Mouse (Mus musculus) T-helper 1 cell (primary cell): ENCODE measurements at regions not wholly inside any gene's neighbourhood (a gene's known extent, or its start where the extent isn't known, plus 50 kb on each side); places are given as distances from the start of the nearest gene placed in this dataset.

Source experiments
- in situ Hi-C: fragments of 300-600 bp; cut with MboI, MseI; formaldehyde crosslinking; loops from one replicate; pipeline ENCODE4 v1.15.1; 2025; ENCODE audit warnings: high pct_unique_total_duplicates

DNA sequence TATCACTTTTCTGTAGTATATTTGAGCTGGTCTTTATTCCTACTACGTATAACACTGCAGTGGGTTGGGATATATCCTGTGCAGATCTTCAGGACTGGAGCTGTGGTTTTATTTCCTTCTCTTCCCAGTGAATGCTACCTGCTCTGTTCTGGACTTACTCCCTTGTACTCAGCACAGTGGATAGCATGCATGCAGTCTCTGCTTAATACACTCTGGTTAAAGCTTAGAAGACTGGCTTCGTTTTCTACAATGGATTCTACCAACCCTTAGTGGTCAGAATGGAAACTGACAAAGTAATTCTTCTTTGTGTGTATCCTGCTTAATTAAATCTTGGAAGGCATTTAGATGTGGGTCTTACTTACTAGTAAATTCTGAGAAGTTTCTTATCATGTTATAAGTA lies 292.3 kb downstream of the 1700017N19Rik start:
- in situ Hi-C loops: no loop called here

- in situ Hi-C loops: no loop called here
These were observed 332.7 kb downstream of the 1700017N19Rik start for GRCm38 (mm10) chr10:100922976-100923375.

DNA sequence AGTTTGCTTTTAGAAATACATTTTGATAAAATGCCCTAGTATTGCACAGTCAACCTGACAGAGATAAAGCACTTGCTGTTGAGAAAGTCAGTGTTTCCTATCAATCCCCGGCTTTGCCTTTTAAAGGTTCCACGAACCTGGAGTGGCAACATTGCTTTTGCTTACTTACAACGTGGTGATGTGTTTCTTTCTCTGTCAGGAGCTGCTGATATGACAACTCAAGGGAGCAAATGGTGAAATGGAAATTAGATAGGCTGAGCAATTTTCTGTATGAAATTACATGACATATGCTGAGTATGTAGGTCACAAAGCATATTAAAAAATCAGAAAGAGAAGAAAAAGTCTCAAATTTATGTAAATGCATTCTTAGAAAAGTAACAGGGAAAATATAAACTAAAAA lies 336.8 kb downstream of the 1700017N19Rik start:
- in situ Hi-C loops: no loop called here

DNA sequence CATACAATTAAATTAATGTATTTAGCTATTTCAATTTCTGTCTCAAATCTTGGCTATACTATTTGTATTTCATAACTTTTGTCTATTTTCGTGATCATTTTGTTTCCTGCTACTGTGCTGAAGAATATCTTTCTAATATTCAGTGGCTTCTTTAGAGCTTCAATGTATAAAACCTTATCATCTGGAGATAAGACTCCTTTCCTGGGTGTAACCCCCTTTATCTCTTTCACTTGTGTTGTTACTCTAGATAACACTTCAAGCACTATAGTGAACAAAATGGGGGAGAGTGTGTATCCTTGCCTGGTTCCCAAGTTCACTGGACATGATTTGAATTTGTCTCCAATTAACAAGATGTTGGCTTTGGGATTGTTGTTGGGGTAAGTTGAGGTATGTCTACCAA lies 341.5 kb downstream of the 1700017N19Rik start:
- in situ Hi-C loops: no loop called here

DNA sequence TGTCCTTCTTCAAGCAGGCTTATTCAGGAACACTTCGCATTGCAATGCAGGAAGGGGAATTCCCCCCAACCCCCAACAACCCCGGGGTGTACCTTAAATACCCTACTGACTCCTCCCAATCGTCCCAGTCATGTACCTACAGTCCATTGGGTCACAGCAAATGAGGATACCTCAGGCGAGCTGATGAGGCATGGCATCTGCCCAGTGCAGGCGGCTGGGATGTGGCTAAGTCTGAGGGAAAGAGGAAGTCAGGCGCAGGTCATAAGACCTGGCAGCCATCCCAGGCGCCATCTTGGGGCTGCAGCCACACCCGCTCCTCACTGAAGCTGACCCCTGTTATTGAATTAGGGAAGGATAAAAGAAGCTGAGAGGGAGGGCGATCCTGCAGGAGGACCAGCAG lies 368.1 kb downstream of the 1700017N19Rik start:
- in situ Hi-C loops: no loop called here

DNA sequence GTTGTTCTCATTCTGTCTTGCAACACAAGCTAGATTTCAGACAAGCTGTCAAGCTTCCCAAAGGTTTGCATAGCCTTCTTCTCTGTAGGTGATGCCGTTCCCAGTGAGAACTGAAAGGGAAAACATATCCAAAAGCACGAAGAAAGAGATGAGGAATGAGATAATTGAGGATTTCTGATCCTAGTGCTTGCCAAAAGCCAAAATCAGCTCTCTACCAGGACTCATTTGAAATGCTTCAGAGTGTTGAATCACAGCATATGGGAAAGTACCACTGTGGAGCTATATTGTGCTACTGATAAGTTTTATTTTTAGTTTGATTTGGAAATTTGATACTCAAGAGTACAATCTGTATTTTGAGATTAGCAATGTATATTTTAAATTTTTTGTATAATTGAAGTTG lies 413.2 kb downstream of the 1700017N19Rik start:
- in situ Hi-C loops: no loop called here

DNA sequence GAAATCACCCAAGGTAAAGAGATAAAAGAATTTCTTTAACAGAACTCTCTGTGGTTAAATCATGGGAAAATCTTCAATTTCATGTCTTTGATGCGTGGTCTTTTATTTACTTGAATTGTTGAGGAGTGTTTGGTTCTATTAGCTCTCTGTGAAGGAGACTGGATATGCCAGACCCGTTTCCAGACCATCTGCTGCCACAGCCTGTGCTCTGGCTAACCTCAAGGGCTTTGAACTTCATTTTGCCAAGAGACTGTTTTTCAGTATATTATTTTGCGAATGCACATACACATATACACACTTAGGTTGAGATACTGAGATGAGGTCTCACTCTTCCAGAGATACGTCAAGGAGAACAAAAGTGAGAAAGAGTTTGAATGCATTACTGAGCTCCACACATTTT lies 414.4 kb downstream of the 1700017N19Rik start:
- in situ Hi-C loops: no loop called here

- in situ Hi-C loops: no loop called here
These were observed 425.1 kb downstream of the 1700017N19Rik start for GRCm38 (mm10) chr10:101015416-101015815.

DNA sequence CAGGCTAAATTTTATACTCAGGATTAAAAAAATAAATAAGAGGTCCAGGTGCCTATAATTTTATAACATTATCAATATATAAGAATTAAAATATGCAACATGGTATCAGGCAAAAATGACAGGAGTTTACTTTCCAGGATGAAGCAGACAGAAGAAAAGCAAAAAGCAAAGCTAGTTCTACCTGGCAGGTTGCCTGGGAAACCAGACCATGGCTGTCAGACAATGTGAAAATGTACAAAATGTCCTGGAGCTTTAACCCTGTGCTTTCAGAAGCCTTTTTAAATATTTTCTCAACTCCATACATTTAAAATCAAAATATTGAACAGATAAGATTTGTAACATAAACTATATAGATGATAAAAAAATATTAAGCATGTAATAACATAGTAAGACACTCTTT lies 448.3 kb downstream of the 1700017N19Rik start:
- in situ Hi-C loops: no loop called here

DNA sequence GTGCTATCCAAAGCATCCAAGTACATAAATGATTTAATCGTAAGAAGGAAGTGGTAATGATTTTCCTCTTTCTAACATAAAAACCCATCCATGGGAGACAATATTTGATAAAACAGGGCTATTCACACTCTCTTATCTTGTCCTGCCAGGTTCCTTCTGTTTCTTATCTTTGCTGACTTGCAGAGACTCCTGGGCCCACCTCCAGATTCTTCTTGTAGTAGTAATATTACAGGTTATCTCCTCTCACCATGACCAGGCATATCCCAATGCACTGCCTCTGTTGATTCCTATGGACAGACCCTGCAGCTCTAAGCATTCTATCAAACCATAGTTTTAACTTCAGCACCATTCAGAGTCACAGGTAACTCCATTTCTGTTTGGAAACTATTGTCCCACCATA lies 448.8 kb downstream of the 1700017N19Rik start:
- in situ Hi-C loops: no loop called here
